8 mouse cellular contexts compared by ENCODE assay signal in genomic region chr2:135658486-135659390, GRCm38 (mm10). TPM values are rescaled to one million over a fixed set of nuclear protein-coding genes. Genes with fewer than 3 reads are reported as not detected.
DNase-seq lines count a peak whose midpoint lies in the region; ATAC-seq and TF ChIP-seq lines count a peak whose summit lies in the region.

Gene Plcb4 (plus strand): TSS chr2:135659011.

- no peak for TF ChIP-seq CTCF in bone marrow macrophage, adult 2 months (IDR thresholded peaks at IDR 0.05; ENCODE audit: low read depth, low read length)

- DNase-seq in embryonic facial prominence, embryonic 14.5 days (ENCODE audit: low spot score): peak; percentile 88
- DNase-seq in heart, adult 9 months (ENCODE audit: low spot score in 2 of 2): peak; percentile 86 to 88
- peak; percentile 70 to 71 for DNase-seq in kidney, adult 8-10 months
- peak; percentile 55 for DNase-seq in skeletal muscle tissue, adult 2 months (ENCODE audit: low read depth, low spot score)
- peak; percentile 82 for DNase-seq in yolk sac, embryonic 10.5 days (ENCODE audit: low spot score)

- no peaks in the 10 kb centered on the region for H3K9me3 ChIP-seq in embryonic facial prominence, embryonic 14.5 days (ENCODE audit: control insufficient read depth, low read length)
- H3K9me3 ChIP-seq in limb, embryonic 12.5 days: no peaks in the 10 kb centered on the region
- H3K9me3 ChIP-seq in midbrain, embryonic 13.5 days: no peaks in the 10 kb centered on the region

- no peak for TF ChIP-seq POLR2A in bone marrow macrophage, adult 2 months (IDR thresholded peaks at IDR 0.05; ENCODE audit: borderline replicate concordance, low read depth, low read length)

- under 1% methylated on average over 26 of the region's 71 CpGs for WGBS in embryonic facial prominence, embryonic 14.5 days
- WGBS in limb, embryonic 12.5 days: under 1% methylated on average over 64 of the region's 71 CpGs
- under 1% methylated on average over 68 of the region's 71 CpGs for WGBS in midbrain, embryonic 13.5 days

- peak within 1 kb of the TSS; percentile 36 for H3K27ac ChIP-seq in bone marrow macrophage, adult 2 months (ENCODE audit: insufficient read depth, low read depth, low read length)
- peak within 1 kb of the TSS; percentile 93 for H3K27ac ChIP-seq in embryonic facial prominence, embryonic 14.5 days (replicated peaks; ENCODE audit: low read depth, low read length)
- H3K27ac ChIP-seq in limb, embryonic 12.5 days: peak within 1 kb of the TSS; percentile 97
- peak within 1 kb of the TSS; percentile 99 for H3K27ac ChIP-seq in midbrain, embryonic 13.5 days

- H3K4me1 ChIP-seq in bone marrow macrophage, adult 2 months (ENCODE audit: control insufficient read depth, insufficient read depth, low read length): peaks cover 13% of the 10 kb centered on the region
- H3K4me1 ChIP-seq in embryonic facial prominence, embryonic 14.5 days (ENCODE audit: control insufficient read depth, insufficient read depth, low read length): no peaks in the 10 kb centered on the region
- peaks cover 9% of the 10 kb centered on the region; the same call in 1 of the 2 replicates for H3K4me1 ChIP-seq in limb, embryonic 12.5 days (replicated peaks)
- peaks cover 13% of the 10 kb centered on the region for H3K4me1 ChIP-seq in midbrain, embryonic 13.5 days (replicated peaks)

- ATAC-seq in embryonic facial prominence, embryonic 14.5 days (ENCODE audit: low read depth): peak; percentile 93
- ATAC-seq in limb, embryonic 12.5 days (ENCODE audit: insufficient number of reproducible peaks, insufficient read depth, low FRiP score, low TSS enrichment, low read depth): peak; percentile 89
- peak; percentile 94 for ATAC-seq in midbrain, embryonic 13.5 days

- no peaks in the 10 kb centered on the region for H3K36me3 ChIP-seq in embryonic facial prominence, embryonic 14.5 days (ENCODE audit: control insufficient read depth, insufficient read depth, low read length)
- no peaks in the 10 kb centered on the region for H3K36me3 ChIP-seq in limb, embryonic 12.5 days
- H3K36me3 ChIP-seq in midbrain, embryonic 13.5 days: no peaks in the 10 kb centered on the region

- H3K27me3 ChIP-seq in embryonic facial prominence, embryonic 14.5 days (replicated peaks; ENCODE audit: control insufficient read depth, insufficient read depth, low read length): no peaks in the 10 kb centered on the region
- H3K27me3 ChIP-seq in limb, embryonic 12.5 days: no peaks in the 10 kb centered on the region
- no peaks in the 10 kb centered on the region for H3K27me3 ChIP-seq in midbrain, embryonic 13.5 days

- H3K4me2 ChIP-seq in embryonic facial prominence, embryonic 14.5 days (ENCODE audit: low read depth, low read length): peak within 1 kb of the TSS; percentile 87
- peak within 1 kb of the TSS; percentile 78 for H3K4me2 ChIP-seq in limb, embryonic 12.5 days
- peak within 1 kb of the TSS; percentile 62 for H3K4me2 ChIP-seq in midbrain, embryonic 13.5 days (replicated peaks)

- peak within 1 kb of the TSS; percentile 73 for H3K4me3 ChIP-seq in bone marrow macrophage, adult 2 months (ENCODE audit: insufficient read depth, low read length)
- H3K4me3 ChIP-seq in embryonic facial prominence, embryonic 14.5 days (ENCODE audit: low read depth, low read length): peak within 1 kb of the TSS; percentile 79
- H3K4me3 ChIP-seq in limb, embryonic 12.5 days (replicated peaks): peak within 1 kb of the TSS; percentile 84
- peak within 1 kb of the TSS; percentile 83 for H3K4me3 ChIP-seq in midbrain, embryonic 13.5 days (replicated peaks)

- H3K9ac ChIP-seq in embryonic facial prominence, embryonic 14.5 days (ENCODE audit: low read depth, low read length): peak within 1 kb of the TSS; percentile 91
- H3K9ac ChIP-seq in limb, embryonic 12.5 days (replicated peaks): peak within 1 kb of the TSS; percentile 94
- peak within 1 kb of the TSS; percentile 96 for H3K9ac ChIP-seq in midbrain, embryonic 13.5 days (replicated peaks)

RNA-seq across cellular contexts. Expression of gene Plcb4, which starts in this region (rescaled TPM):
- 8.0 and 10.2 TPM in 2 replicates for polyA plus RNA-seq in bone marrow macrophage, adult 2 months (2012; ENCODE audit: insufficient read depth, insufficient read length, missing spikeins)
- 20.8 and 21.9 TPM in 2 replicates for polyA plus RNA-seq in embryonic facial prominence, embryonic 14.5 days (2014; fragmentation: Nextera tagmentation; extraction: Ambion mirVana)
- polyA plus RNA-seq in limb, embryonic 12.5 days (2016; fragmentation: Nextera tagmentation; extraction: Ambion mirVana): 19.7 and 22.9 TPM in 2 replicates
- polyA plus RNA-seq in midbrain, embryonic 13.5 days (2015; fragmentation: Nextera tagmentation; extraction: Ambion mirVana): 34.6 and 38.2 TPM in 2 replicates

Comparison
In these comparisons a context has a peak if more than half of its experiments do, and no peak if none do; other contexts are left out.
1. Peak in every context shown above with its lines: DNase-seq, ATAC-seq, H3K4me3 ChIP-seq and H3K27ac ChIP-seq.
2. H3K27ac ChIP-seq: peak in every context shown above with its lines; median percentile 99 in midbrain, embryonic 13.5 days; 97 in limb, embryonic 12.5 days; 93 in embryonic facial prominence, embryonic 14.5 days; 36 in bone marrow macrophage, adult 2 months.